Mouse (Mus musculus) thymus, postnatal 0 days (tissue): ENCODE data around the gene Lgi4. TPM values are rescaled to one million over a fixed set of nuclear protein-coding genes. Genes with fewer than 3 reads are reported as not detected.

ENCODE experiments used
- DNase-seq: peaks from one replicate; pipeline ENCODE4 v3.0.0-alpha.2; 2015; ENCODE audit warnings: low spot score
- polyA plus RNA-seq: library from polyadenylated mRNA; unstranded; fragments of >200 nt; fragmentation: Nextera tagmentation; extraction: Ambion mirVana; gene quantifications from 2 replicates; pipeline ENCODE4 v1.2.1, GENCODE M21; 2015

Lgi4 gene
- polyA plus RNA-seq, 1 experiment from 2014 or later = 0.14 TPM

DNA sequence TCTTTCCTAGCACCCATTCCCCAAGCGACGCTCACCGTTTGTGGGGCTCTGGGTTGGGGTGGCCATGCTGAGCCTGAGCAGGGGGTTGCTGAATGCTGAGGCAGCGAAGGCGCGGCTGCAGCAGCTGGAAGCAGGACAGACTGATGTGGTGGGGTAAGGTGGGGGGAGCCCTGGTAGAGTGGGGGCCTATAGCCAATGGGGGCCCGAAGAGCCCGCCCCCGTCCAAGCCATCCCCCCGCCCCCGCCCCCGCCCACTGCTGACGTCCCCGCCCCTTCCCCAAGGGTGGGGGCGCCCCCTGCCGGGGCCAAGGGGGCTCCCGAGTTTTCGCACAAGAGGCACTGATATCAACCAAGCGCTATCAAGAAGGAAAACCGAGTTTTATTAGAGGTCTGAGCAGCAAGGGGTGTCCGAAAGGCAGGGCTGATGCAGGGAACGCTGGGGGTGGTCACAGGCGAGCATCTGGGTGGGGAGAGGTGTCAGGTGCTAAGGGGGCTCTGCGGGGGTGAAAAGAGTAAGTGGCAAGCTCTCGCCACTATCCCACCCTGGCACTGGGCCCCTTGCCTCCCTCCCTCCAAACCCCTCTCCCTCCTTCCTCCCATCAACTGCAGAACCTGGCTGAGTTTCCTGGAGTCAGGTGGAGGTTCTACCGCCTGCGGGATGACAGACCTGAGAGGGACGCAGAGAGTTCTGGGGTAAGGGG, 7.7 kb upstream of the Lgi4 start, which contains the start of gene Fxyd7:
Gene Fxyd7, minus strand, starts transcription at position 147 of the 701 bp plus-strand sequence.
- DNase-seq = peak; percentile 40

DNA sequence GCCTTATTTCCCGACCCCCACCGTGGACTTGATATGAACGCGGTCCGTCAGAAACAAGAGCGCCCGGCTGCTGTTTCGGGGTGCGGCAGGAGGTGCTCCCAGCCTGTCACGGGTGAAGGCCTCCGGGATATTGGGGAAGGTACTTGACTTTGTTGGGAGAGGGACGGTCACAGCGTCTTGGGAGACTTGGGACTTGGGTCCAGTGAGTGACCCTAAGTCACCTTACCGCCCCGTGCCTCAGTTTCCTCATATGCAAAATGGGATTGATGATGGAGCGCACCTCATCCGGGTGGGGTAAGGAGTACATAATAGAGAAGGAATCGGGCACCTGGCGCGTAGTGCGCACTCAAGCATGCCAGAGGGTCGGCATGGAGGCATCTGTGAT, 6.9 kb upstream of the Lgi4 start:
- DNase-seq = no peak

DNA sequence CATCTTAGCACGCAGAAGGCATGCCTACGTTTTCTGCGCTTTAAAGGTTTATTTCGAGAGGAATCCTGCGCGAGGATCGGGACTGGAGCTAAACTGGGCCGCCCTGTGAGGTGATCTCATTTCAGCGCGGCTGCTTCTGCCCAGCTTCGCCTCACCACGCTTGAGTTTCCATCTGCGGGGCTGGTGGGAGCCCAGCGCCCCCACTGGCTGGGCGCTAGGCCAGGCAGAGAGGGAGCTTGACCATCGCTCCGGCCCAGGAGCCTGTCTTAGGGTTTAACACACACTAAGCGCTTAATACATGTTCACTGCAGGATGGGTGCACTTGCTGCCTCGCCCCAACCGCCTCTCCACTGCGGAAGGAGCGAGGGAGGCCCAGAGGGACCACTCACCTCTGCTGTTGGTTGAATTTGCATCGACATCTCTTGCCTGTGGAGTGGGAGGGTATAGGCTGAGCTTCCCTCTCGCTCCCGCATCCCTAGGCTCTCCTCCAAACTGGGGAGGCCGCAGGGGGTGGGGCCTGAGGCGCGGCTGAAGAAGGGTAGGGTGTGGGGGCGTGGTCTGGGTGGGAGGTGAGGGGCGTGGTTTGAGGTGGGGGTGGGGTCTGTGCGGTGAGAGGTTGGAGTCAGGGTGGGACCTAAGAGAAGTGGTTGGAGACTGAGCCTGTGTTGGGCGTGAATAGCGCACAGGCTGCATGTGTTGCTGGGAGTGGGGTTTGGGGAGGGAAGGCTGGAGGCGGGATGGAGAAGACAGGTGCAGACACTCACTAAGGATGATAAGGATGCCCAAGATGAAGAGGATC, 6.3 kb upstream of the Lgi4 start:
- peak; percentile 41 for DNase-seq

DNA sequence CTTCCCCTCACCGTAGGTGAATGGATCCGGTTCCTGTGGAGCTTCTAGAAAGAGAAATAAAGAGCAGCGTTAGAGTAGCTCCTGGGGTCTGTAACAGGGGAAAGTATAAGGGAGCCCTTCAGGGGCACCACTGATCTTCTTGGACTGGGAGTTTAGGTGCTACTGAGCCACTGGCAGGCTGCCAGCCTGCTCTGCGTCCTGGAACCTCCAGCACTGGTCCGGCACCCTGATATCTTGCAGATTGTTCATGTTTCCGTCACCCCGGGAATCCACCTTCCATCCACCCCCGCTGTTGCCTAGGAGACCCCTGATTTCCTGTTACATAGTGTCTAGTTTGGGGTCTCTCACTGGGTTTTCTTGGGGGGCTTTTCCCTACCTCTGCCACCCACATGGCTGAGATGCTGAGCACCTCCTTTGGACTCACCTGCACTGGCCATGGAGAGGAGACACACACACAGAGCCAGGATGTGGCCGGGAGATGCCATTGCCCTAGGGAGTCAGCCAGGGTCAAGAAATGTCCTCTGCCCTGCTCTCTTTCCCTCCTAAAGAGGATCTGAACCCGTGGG, 5.2 kb upstream of the Lgi4 start:
- DNase-seq = no peak

DNA sequence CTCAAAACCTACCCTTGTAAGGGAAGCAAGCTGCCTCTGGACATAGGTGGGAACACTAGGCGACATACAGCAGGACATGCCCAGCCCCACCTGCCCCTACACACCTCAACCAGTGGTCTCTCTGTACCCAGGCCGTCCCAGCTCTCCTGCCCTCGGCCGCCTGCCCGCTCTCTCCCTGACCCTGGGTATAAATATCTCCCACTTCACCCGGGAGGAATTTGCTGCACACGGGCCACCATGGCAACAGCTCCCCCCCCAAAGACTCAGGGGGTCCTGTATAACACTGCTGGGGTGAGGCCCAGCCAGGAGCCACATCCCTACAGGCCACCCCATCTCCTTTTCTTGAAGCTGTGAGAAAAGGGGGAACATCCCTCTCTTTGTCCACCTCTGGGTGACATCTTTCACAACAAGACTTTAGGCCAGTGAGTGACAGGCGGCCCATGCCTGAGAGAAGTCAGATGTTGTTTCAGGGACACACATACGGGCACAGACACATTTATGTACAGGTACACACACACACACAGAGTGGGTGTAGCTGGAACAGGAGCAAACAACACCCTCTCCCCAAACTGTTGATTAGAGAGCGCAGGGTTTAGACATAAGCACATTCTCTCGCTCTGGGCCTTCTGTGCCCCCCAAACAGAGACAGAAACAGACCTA, 4.4 kb upstream of the Lgi4 start:
- no peak for DNase-seq

DNA sequence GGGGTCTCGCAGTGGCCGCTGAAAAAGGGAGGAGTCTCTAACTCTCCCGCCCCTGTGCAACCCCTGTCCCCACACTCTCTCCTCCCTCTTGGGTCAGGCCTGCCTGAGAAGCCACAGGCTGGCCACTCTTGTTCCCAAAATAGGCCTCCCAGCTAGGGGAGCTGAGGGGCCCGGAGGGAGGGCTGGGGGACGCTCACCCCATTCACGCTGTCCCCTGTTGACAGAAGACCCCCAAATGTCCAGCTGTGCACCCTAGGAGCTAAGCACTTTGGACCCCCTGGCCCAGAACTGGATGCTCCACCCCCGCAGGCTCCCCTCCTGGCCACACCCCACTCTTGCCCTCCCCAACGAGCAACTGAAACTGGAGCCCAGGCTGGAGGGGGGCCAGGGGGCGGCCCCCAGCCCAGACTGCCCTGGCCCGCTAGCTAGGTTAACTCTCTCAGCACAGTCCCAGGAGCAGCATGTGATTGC, 3.8 kb upstream of the Lgi4 start:
- DNase-seq = no peak

DNA sequence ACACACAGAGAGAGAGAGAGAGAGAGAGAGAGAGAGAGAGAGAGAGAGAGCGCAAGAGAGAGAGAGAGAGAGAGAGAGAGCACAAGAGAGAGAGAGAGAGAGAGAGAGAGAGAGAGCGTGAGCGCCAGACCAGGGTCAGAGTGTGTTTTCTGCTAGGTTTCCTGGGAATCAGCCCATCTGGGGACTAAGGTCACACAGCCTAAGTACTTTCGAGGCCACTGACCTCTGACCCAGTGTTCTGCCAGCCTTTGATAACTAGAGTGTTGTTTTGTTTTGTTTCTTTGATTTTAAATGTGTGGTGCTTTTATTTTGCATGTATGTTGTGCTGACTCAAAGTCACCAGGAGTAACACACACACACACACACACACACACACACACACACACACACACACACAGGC, 3.3 kb upstream of the Lgi4 start:
- no peak for DNase-seq

DNA sequence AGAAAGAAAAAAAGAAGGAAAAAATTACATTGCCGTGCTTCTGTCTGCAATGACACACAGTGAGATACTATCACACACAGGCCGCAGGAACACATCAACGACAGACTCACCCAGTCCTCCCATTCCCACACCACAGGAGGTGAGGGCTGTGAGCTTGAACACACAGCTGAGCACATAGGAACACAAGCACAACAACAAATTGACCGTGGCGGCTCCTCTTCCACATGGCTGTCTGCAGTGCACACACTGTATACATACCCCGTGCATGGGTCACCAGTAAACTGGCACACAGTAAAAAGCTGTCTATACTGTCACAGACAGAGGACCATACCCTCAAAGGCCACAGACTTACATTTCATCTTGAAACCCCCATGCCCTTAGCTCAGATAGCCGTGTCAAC, 2.7 kb upstream of the Lgi4 start:
- DNase-seq = no peak

DNA sequence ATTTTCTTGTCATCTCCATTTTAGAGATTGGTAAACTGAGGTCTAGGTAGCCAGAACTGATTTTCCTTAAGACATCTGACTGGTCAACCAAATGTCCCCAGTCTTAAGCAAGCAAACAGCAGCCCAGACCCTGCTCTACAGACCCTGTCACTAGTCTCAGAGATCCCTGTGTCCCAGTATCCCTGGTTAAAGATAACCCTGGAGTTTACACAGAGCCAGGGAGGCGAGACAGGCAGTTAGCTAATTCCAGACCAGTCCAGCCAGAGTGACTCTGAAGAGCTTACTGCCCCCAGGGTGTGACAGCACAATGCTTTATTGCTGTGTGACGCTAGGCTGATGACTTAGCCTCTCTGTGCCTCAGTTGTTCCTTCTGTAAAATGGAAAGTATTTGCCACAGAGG, 2.1 kb upstream of the Lgi4 start, which contains the start of gene Fxyd1:
Gene Fxyd1, minus strand, starts transcription at position 129 of the 400 bp plus-strand sequence.
- DNase-seq = no peak

DNA sequence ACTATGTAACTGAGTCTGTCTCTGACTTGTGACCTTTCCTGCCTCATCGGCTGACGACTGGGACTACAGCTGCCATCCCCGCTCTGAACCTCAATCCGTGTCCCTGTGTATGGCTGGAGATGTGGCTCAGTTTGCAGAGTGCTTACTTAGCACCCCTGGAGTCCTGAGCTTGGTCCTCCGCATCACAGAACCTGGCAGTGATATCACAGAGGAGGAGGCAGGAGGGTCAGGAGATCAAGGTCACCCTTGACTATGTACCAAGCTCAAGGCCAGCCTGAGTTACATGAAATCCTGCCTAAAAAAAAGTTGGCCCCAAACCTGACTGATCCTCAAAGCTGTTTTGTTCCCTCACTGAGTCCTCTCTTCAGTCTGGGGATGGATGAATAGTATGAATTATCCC, 1.4 kb upstream of the Lgi4 start:
- DNase-seq = no peak

DNA sequence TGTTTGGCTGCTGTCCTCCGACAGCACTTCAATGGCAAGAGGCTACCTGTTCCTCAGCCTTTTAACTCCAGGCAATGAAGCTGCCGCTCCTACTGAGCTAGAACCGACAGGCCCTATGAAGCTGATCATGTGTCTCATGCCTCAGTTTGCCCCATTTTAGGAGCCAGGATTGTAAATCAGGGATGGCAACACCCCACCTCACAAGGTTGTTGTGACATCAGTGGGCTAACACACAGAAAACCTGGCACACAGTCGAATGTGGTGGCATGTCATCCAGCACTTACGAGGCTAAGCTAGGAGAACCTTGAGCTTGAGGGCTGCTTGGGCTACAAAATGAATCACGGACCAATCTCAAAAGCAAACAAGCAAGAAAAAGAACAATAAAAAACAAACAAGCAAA, 931 bp upstream of the Lgi4 start:
- no peak for DNase-seq

DNA sequence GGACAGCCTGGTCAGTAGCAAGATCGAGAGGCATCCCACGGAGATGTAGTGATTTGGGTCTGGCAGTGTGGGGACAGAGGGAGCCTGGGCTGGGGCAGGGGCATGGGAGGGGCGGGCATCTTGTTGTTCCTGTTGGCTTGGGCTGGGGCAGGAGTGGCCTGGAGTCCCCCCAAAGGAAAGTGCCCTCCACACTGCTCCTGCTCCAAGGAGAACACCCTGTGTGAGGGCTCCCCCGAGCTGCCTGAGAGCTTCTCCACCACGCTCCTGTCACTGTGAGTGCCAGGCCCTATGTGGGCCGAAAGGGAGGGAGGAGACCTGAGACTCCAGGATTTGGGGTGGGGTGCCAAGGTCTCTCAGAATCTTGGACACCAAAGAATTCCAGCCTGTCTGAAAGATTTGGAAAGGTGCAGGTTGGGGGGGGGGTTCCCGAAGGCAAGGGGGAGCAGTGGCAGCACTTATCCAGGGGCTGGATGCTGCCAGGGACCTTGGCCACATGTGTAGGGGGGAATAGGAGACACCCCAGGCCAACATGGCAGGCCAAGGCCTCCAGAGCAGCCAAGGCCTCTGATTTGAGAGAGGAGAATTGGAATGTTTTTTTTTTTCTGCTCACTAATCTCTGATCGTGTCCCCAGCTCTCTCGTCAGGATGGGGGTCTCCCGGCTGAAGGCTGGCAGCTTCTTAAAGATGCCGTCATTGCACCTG, 928 bp downstream of the Lgi4 start:
- no peak for DNase-seq

DNA sequence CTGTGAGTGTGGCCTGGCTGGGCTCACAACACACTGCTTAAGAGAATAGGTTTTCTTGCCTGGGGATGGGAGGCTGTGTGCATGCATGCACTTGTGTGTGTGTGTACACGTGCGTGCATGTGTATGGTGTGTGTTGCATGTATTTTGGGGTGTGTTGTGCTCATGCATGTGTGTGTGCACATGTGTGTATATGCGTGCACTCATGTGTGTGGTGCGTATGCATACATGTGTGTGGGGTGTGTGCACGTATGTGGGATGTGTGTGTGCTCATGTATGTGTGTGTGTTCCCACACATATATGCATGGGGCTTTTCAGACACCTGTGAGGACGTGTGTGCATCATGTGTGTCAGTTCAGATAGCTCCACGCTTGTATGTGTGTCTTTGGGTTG, 1.5 kb downstream of the Lgi4 start:
- no peak for DNase-seq

DNA sequence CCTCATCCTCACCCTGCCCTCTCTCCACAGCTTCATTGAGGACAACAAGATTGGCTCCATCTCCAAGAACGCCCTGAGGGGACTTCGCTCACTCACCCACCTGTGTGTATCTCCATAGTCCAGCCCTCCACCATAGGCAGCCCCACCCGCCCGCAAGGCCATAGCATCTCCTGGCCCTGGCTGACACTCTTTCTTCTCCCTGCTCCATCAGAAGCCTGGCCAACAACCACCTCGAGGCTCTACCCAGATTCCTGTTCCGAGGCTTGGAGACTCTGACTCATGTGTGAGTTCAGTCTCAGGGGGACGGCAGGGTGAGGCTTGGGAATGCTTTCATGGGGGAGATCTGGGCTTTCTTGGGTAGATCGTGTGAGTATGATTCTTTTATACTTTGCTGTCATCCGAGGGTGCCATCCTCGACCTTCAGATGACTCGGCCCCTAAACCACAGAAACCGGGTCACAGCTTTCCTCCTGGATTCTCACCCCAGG, 4.0 kb downstream of the Lgi4 start:
- DNase-seq = no peak

DNA sequence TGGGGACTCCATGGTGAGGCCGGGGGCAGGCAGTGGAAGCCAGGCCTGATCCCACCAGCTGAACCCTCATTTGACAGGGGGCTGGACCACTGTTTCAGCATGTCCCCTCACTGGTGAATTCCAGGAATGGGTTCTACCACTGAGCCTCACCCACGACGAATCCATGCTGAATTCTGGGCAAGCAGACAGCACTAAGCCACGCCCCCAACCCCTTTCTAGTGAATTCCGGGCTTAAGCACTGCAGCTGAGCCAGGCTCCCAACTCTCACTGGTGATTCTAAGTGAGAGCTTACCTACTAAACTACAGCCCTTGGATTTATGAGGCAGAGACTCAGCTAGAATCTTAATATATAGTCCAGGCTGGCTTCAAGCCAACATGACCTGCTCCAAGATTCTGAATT, 8.7 kb downstream of the Lgi4 start:
- DNase-seq = no peak

DNA sequence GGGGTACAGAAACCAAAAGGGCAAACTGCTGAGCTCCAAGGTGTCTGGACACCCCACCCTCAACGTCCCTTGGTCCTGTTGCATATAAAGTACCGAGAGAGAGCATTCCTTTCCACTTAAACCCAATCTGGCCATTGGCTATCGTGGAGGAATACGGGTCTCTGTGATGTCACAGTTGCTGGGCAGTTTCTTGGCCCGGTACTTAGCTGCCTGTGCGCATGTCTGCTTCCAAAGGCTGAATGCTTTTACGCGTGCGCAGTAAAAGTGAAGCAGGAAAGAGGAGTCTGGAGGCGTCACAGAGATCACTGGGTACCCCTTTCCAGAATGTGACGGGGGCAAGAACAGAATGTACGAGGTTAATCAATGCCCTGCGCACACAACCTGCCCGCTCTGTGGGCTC, 10.3 kb downstream of the Lgi4 start:
- DNase-seq = no peak

DNA sequence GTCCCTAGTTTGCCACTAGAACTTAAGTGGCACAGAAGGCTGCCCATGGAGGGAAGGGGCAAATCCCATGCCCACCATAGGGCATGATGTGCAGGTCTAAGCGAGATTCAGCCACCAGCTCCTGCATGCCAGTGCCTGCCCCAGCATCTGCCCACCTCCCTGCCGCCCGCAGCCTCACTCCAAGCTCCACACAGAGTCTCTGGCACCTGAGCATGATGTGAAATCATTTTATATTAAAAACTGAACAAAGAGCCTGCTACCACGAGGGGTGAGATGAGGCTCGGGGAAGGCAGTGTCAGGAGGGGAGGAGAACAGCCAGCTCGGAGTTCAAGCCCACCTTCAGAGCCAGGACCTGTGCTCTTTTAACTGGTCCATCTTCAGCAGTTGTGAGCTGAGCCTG, 11.2 kb downstream of the Lgi4 start:
- no peak for DNase-seq

DNA sequence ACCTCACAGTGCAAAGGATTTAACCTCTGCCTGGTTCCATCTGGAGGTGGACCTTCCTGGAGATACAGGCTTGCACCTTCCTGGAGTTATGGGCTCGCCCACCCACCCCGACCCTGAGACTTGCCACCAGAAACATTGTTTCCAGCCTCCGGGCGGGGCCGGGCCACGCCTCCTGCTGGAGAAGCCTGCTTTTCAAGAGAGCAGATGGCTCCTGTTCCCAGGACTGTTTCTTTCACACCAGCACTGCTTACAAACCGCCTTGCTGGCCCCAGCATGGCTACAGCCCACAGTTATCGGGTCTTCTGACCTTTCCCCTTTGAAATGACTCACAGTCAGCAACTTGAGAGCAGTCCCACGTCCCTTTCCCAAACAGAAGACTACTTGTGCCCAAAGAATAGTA, 13.2 kb downstream of the Lgi4 start:
- no peak for DNase-seq

DNA sequence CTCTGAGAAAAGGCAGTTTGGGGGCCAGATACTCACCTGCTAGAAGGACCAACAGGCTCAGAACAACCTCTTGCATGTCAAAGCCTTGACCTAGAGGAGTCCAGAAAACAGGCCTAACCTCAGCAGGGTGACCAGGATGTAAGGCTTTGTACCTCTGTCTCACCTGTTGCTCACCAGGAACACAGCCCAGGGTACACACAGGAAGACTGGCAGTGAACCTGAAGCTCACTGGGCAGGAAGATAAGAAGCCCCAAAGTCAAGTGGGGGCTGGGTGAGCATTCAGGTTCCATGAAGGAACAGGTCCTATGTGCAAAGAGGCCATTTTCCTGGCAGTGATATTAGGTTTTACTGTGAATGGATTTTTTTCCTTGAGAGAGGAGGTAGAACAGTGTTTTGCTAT, 14.4 kb downstream of the Lgi4 start:
- no peak for DNase-seq

DNA sequence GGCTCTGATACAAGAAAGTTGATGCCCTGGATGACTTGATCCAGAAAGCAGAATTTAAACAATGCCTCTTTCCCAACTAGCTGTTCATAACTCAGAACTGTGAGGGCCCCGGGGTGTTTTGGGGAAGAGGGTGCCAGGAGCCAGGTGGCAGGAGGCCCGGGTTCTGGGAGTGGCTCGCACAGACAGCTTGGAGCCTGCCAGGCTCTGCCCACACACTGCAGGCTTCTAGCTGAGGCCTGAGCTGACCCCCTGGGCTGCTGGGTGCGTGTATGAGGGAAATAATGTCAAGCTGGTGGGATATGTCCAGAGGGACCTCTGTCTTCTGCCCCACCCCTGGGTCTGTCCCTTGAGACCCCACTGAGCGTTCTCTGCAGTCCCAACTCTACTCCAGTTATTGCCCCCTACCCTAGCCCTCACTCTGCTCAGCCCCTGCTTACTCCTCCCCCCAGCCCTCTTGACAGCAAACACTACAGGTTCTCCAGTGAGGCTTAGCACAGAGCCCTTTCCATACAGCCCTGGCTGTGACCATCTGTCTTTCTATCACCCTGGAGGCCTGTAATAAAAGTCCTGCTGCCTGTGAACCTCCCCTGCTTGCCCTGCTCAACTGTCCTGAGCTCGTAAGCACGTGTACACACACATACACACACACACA, 15.0 kb downstream of the Lgi4 start:
- no peak for DNase-seq

DNA sequence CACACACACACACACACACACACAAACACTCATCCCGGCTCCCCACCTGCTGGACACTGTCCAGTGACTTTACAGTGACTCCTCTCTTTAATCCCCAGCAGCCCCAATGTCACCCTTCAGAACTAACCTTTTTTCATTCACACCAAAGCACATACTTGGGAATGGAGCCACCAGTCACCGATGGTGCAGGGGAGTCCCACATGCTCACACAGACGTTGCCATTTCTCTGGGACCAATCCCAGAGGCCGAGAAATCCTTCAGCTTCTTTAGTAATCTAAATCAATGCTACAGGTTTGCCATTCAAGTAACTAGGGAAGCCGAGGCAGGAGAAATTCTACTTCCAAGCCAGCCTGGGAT, 15.5 kb downstream of the Lgi4 start:
- DNase-seq = no peak
